Mouse (Mus musculus): ENCODE data around the gene Akt2. TPM values are rescaled to one million over a fixed set of nuclear protein-coding genes. Genes with fewer than 3 reads are reported as not detected.

Gene Akt2
- total and polyA plus RNA-seq, 3 experiments: 73.5 to 127 TPM; not detected in 1

DNA sequence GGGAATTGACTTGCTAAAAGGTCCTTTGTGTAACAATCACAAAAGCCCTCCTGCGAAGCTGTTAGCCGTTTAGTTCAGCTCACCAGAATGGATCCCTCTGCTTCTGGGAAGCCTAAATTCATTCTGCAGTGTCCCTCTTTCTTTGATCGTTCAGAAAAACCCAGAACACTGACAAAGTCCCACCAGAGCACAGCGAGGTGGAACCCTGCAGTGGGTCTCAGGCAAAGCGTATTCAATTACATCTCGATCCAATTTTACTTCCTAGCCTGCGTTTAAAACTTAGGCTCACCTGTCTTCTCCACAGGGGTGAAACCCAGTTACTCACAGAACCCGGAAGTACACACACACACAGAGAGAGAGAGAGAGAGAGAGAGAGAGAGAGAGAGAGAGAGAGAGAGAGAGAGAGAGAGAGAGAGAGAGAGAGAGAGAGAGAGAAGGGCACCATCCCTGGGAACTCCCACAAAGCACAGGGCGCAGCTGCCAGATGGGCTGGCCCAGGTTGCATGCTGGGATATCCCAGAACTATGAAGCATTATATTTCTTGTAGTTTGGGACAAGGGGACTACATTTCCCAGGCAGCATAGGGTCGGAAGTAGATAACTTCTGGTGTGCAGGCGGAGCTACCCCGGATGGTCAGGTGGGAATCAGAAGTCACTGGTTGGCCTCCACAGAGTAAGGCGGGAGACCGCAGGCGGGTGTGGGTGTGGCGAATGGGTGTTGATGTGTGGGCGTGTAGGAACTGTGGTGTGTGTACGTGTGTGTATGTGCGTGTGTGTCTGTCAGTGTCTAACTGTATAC is 97.7 kb downstream of the Akt2 start, which contains the start of gene Zfp607b:
Gene Zfp607b, plus strand, starts transcription at position 526 of the 798 bp plus-strand sequence.
- Histone ChIP-seq H3K27me3 (ENCODE audit: control insufficient read depth in 1 of 2, insufficient read depth in 2 of 2, low read length in 2 of 2) (no peaks in the 10 kb centered on the region), H3K9me3 (replicated peaks; ENCODE audit: insufficient read depth, low read length) (no peaks in the 10 kb centered on the region), H3K36me3 (ENCODE audit: control insufficient read depth in 1 of 2, insufficient read depth in 2 of 2, low read length in 2 of 2) (peaks cover 0 to 3% of the 10 kb centered on the region in 2 experiments; a peak in 1 of 4 replicates), H3K79me2 (ENCODE audit: control insufficient read depth, insufficient read depth, low read length, poor library complexity) (peaks cover 2% of the 10 kb centered on the region; the same call in 1 of the 2 replicates), H3K4me1 (ENCODE audit: control insufficient read depth in 1 of 2, insufficient read depth in 2 of 2, low read length in 2 of 2) (peaks cover 0 to 6% of the 10 kb centered on the region in 2 experiments; a peak in 3 of 4 replicates), H3K27ac (ENCODE audit: control insufficient read depth, low read depth, low read length) (peak within 1 kb of the TSS; percentile 74), H3K9ac (ENCODE audit: control insufficient read depth, low read depth, low read length, poor library complexity, severe bottlenecking) (peak within 1 kb of the TSS; percentile 87), H3K4me3 (ENCODE audit: control insufficient read depth in 1 of 2, insufficient read depth in 1 of 2, low read depth in 2 of 2, low read length in 2 of 2) (peak within 1 kb of the TSS; percentile 75 to 86)
- DNase-seq (ENCODE audit: low read depth, low spot score): peak; percentile 99
- TF ChIP-seq JUND (IDR thresholded peaks at IDR 0.05; ENCODE audit: low read depth, low read length) (peak; percentile 100), CTCF (IDR thresholded peaks at IDR 0.05 in 2 of 3, conservative IDR thresholded peaks at IDR 0.05 in 1 of 3; ENCODE audit: control insufficient read depth in 1 of 3, insufficient read depth in 1 of 3, low read depth in 2 of 3, low read length in 3 of 3, poor library complexity in 1 of 3, severe bottlenecking in 1 of 3) (no peak), UBTF (IDR thresholded peaks at IDR 0.05; ENCODE audit: borderline replicate concordance, insufficient read depth, low read depth, low read length) (no peak), E2F4 (IDR thresholded peaks at IDR 0.05; ENCODE audit: borderline replicate concordance, low read depth, low read length) (0 out of 2 replicates have a peak, but pooled peaks have one; percentile 18), TCF12 (IDR thresholded peaks at IDR 0.05; ENCODE audit: low read depth, low read length) (peak; percentile 64), GATA1 (IDR thresholded peaks at IDR 0.05; ENCODE audit: low read depth, low read length) (peak; percentile 79), POLR2A (IDR thresholded peaks at IDR 0.05; ENCODE audit: control insufficient read depth in 1 of 2, insufficient read depth in 1 of 2, low read depth in 1 of 2, low read length in 2 of 2, poor library complexity in 1 of 2) (peak in 1 of 2 experiments; percentile 62; a peak in 1 of 4 replicates), NRF1 (IDR thresholded peaks at IDR 0.05; ENCODE audit: insufficient read depth, low read depth, low read length, poor library complexity, severe bottlenecking) (peak; percentile 74), MYB (IDR thresholded peaks at IDR 0.05; ENCODE audit: low read depth, low read length) (0 out of 2 replicates have a peak, but pooled peaks have one; percentile 23), ZC3H11A (IDR thresholded peaks at IDR 0.05; ENCODE audit: low read depth, low read length) (no peak), ZKSCAN1 (IDR thresholded peaks at IDR 0.05; ENCODE audit: low read depth, low read length) (no peak), MAX (IDR thresholded peaks at IDR 0.05; ENCODE audit: low read length) (peak; percentile 73), USF1 (IDR thresholded peaks at IDR 0.05; ENCODE audit: low read depth, low read length) (peak; percentile 88), MYC (IDR thresholded peaks at IDR 0.05; ENCODE audit: low read depth, low read length) (peak; percentile 70; the same call in 1 of the 2 replicates), HCFC1 (IDR thresholded peaks at IDR 0.05; ENCODE audit: low read depth, low read length) (peak; percentile 96), MAZ (IDR thresholded peaks at IDR 0.05; ENCODE audit: low read depth, low read length) (peak; percentile 75; the same call in 1 of the 2 replicates), NELFE (IDR thresholded peaks at IDR 0.05; ENCODE audit: low read depth, low read length) (no peak; the same call in 1 of the 2 replicates), MAFK (IDR thresholded peaks at IDR 0.05; ENCODE audit: borderline replicate concordance, low read depth, low read length) (no peak), ZNF384 (IDR thresholded peaks at IDR 0.05; ENCODE audit: low read depth, low read length) (0 out of 2 replicates have a peak, but pooled peaks have one; percentile 17), RCOR1 (IDR thresholded peaks at IDR 0.05; ENCODE audit: low read depth, low read length) (peak; percentile 31; the same call in 1 of the 2 replicates), CHD2 (IDR thresholded peaks at IDR 0.05; ENCODE audit: low read length) (no peak), USF2 (IDR thresholded peaks at IDR 0.05; ENCODE audit: borderline replicate concordance in 1 of 2, insufficient read depth in 1 of 2, low read depth in 1 of 2, low read length in 2 of 2) (no peak), TAL1 (IDR thresholded peaks at IDR 0.05; ENCODE audit: low read length) (no peak), SMC3 (IDR thresholded peaks at IDR 0.05; ENCODE audit: low read depth, low read length) (no peak), CHD1 (IDR thresholded peaks at IDR 0.05; ENCODE audit: low read depth, low read length) (no peak), KAT2A (conservative IDR thresholded peaks at IDR 0.05; ENCODE audit: low read depth, low read length) (peak; percentile 93), ETS1 (IDR thresholded peaks at IDR 0.05; ENCODE audit: low read depth, low read length) (peak; percentile 70; the same call in 1 of the 2 replicates), RAD21 (IDR thresholded peaks at IDR 0.05; ENCODE audit: low read depth, low read length) (no peak), SIN3A (IDR thresholded peaks at IDR 0.05; ENCODE audit: low read length) (peak; percentile 80), BHLHE40 (IDR thresholded peaks at IDR 0.05; ENCODE audit: borderline replicate concordance, low read depth, low read length) (no peak), GABPA (IDR thresholded peaks at IDR 0.05; ENCODE audit: low read depth, low read length) (no peak), MXI1 (IDR thresholded peaks at IDR 0.05; ENCODE audit: low read depth, low read length) (peak; percentile 59), TBP (IDR thresholded peaks at IDR 0.05; ENCODE audit: low read depth, low read length) (peak; percentile 56; the same call in 1 of the 2 replicates), ZMIZ1 (IDR thresholded peaks at IDR 0.05; ENCODE audit: low read depth, low read length) (no peak; the same call in 1 of the 2 replicates), MEF2A (IDR thresholded peaks at IDR 0.05; ENCODE audit: extremely low read depth, insufficient replicate concordance, low read depth, low read length, poor library complexity, severe bottlenecking) (no peak)
